Mouse (Mus musculus) limb, embryonic 10.5 days (tissue): Measurements from ENCODE around the gene Atp8b3. TPM values are rescaled to one million over a fixed set of nuclear protein-coding genes. Genes with fewer than 3 reads are reported as not detected.

Experiments used
- DNase-seq: peaks from one replicate; pipeline ENCODE4 v3.0.0-alpha.2; 2017; ENCODE audit warnings: low spot score
- H3K27ac ChIP-seq: fragments of 300-500 bp; sonication (generic); 2 replicates; pipeline ENCODE4 v1.5.1; 2016; ENCODE audit warnings: mild to moderate bottlenecking
- H3K27me3 ChIP-seq: fragments of 300-500 bp; sonication (generic); 2 replicates; pipeline ENCODE4 v1.6.1; 2016; ENCODE audit warnings: low read depth, mild to moderate bottlenecking; ENCODE audit not compliant: poor library complexity, severe bottlenecking
- H3K36me3 ChIP-seq: fragments of 300-500 bp; sonication (generic); 2 replicates; pipeline ENCODE4 v1.6.1; 2016; ENCODE audit warnings: mild to moderate bottlenecking, moderate library complexity
- H3K4me1 ChIP-seq: fragments of 300-500 bp; sonication (generic); 2 replicates; pipeline ENCODE4 v1.6.1; 2016
- H3K4me3 ChIP-seq: fragments of 300-500 bp; sonication (generic); 2 replicates; pipeline ENCODE4 v1.5.1; 2016; ENCODE audit warnings: mild to moderate bottlenecking, moderate library complexity
- H3K9me3 ChIP-seq: fragments of 300-500 bp; sonication (generic); replicated peaks from 2 replicates; pipeline ENCODE4 v1.6.1; 2016; ENCODE audit warnings: mild to moderate bottlenecking
- WGBS: fragments of 180-500 bp; shearing (Covaris S2); methylation state at CpG from one replicate; pipeline ENCODE4 v1.1.7; 2016; 5-methylcytosine and 5-hydroxymethylcytosine counted together
- polyA plus RNA-seq: library from polyadenylated mRNA; unstranded; fragments of >200 nt; fragmentation: Nextera tagmentation; extraction: Ambion mirVana; gene quantifications from 2 replicates; pipeline ENCODE4 v1.2.1, GENCODE M21; 2016

Gene Atp8b3
- polyA plus RNA-seq, 1 experiment from 2014 or later, result 0.26 TPM

GRCm38 (mm10) chr10:80503599-80504220, 35.2 kb downstream of the Atp8b3 start:
- no peak for DNase-seq
- peaks cover 24% of the 10 kb centered on the region for H3K4me1 ChIP-seq
- H3K36me3 ChIP-seq, result no peaks in the 10 kb centered on the region
- H3K9me3 ChIP-seq, result no peaks in the 10 kb centered on the region
- H3K27ac ChIP-seq, result no peak overlapping the region
- peaks cover 100% of the 10 kb centered on the region for H3K27me3 ChIP-seq
- 1% methylated on average over 27 of the region's 27 CpGs for WGBS
- H3K4me3 ChIP-seq, result no peak overlapping the region

DNA sequence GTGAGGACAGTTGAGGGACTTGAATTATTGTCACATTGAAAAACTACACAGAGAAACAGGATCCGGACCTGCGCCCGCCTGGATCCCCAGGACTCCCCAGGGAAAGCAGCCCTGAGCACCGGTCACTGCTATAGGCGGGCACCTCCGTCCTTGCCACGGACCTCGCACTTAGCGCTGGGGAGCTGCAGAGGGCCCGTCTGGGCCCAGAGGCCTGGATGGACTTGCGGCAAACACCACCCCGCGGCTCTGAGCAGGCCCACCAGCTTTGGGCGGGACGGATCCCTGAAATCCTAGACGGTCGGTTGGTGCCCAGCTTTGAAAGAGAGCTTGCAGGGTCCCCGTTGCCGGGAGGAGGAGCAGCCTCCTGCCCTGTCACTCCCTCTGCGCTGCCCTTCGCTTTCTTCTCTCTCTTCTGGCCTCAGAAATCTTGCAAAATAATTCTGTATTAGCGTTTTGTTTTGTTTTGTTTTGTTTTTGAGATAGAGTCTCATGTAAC, 36.1 kb downstream of the Atp8b3 start:
- DNase-seq, result peak; percentile 59
- 1% methylated on average over 22 of the region's 22 CpGs for WGBS
- H3K27me3 ChIP-seq, result peaks cover 100% of the 10 kb centered on the region
- no peaks in the 10 kb centered on the region for H3K9me3 ChIP-seq
- H3K36me3 ChIP-seq, result no peaks in the 10 kb centered on the region
- H3K4me1 ChIP-seq, result peaks cover 26% of the 10 kb centered on the region
- H3K4me3 ChIP-seq, result peak overlapping the region; percentile 19; the same call in 1 of the 2 replicates
- no peak overlapping the region for H3K27ac ChIP-seq

- Histone ChIP-seq H3K27me3 (peaks cover 100% of the 10 kb centered on the region), H3K9me3 (no peaks in the 10 kb centered on the region), H3K4me1 (peaks cover 30% of the 10 kb centered on the region), H3K27ac (no peak overlapping the region), H3K36me3 (no peaks in the 10 kb centered on the region), H3K4me3 (peak overlapping the region; percentile 19; the same call in 1 of the 2 replicates)
- under 1% methylated on average over 7 of the region's 7 CpGs for WGBS
- DNase-seq, result peak; percentile 56
Observed at GRCm38 (mm10) chr10:80502291-80502690, 36.6 kb downstream of the Atp8b3 start.

GRCm38 (mm10) chr10:80496421-80496820, 42.5 kb downstream of the Atp8b3 start:
- Histone ChIP-seq H3K9me3 (no peaks in the 10 kb centered on the region), H3K27ac (no peak overlapping the region), H3K36me3 (no peaks in the 10 kb centered on the region), H3K4me3 (peak overlapping the region; percentile 49; the same call in 1 of the 2 replicates), H3K4me1 (peaks cover 43% of the 10 kb centered on the region), H3K27me3 (peaks cover 100% of the 10 kb centered on the region)
- DNase-seq, result no peak
- WGBS, result under 1% methylated on average over 20 of the region's 20 CpGs

DNA sequence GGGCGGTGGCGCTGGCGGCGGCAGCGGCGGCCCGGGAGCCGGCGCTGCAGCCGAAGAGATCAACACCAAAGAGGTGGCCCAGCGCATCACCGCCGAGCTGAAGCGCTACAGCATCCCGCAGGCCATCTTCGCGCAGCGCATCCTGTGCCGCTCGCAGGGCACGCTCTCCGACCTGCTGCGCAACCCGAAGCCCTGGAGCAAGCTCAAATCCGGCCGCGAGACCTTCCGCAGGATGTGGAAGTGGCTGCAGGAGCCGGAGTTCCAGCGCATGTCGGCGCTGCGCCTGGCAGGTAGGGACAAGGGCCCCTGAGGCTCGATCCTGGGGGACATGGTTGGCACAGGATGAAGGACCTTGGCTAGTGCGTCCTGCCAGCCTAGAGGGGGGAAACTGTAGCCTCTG, 43.0 kb downstream of the Atp8b3 start:
- Histone ChIP-seq H3K9me3 (no peaks in the 10 kb centered on the region), H3K27me3 (peaks cover 100% of the 10 kb centered on the region), H3K36me3 (no peaks in the 10 kb centered on the region), H3K27ac (no peak overlapping the region), H3K4me3 (peak overlapping the region; percentile 49), H3K4me1 (peaks cover 41% of the 10 kb centered on the region)
- DNase-seq, result peak; percentile 59
- 6% methylated on average over 35 of the region's 35 CpGs for WGBS

DNA sequence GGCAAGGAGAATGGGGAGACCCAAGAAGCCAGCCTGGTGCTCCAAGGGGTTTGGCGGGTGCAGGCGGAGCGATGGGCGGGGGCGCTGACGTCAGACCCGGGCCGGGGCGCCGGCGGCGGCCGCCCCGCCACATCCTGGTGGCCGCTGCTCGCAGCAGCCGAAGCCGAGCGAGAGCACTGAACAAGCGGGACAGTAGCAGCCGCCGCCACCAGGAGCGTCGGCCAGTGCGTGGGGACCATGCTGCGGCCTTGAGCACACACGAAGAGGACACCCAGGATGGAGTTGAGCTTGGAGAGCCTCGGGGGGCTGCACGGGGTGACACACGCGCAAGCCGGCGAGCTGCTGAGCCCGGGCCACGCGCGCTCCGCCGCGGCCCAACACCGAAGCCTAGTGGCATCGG, 44.2 kb downstream of the Atp8b3 start, which contains the start of gene Onecut3:
Onecut3 (plus strand) TSS at position 104 of the 400 bp plus-strand sequence.
- Histone ChIP-seq H3K36me3 (no peaks in the 10 kb centered on the region), H3K4me1 (peaks cover 43% of the 10 kb centered on the region), H3K27ac (peak within 1 kb of the TSS; percentile 50; the same call in 1 of the 2 replicates), H3K27me3 (peaks cover 100% of the 10 kb centered on the region), H3K4me3 (peak within 1 kb of the TSS; percentile 49), H3K9me3 (no peaks in the 10 kb centered on the region)
- under 1% methylated on average over 42 of the region's 42 CpGs for WGBS
- peak; percentile 73 for DNase-seq

DNA sequence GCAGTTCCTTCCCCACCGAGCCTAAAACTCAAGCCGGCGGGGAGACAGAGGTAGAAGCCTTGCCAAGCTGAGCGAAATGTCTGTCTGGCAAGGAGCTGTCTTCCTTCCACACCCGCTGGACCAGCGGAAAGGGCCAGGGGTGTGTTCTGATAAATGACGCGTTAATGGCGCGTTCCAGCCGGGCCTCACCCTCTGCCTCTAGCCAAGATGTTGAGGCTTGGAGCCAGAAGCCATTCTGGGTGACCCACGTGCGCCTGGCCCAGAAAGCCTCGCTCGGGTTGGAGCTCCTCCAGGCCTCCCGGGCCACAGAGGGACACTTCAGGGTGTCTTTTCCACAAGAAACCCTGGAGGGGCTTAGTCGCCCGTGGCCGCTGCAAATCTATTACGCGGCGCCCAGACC, 48.9 kb downstream of the Atp8b3 start:
- 1% methylated on average over 22 of the region's 22 CpGs for WGBS
- Histone ChIP-seq H3K27me3 (peaks cover 100% of the 10 kb centered on the region), H3K27ac (no peak overlapping the region), H3K9me3 (no peaks in the 10 kb centered on the region), H3K36me3 (no peaks in the 10 kb centered on the region), H3K4me3 (0 out of 2 replicates have a peak overlapping the region, but pooled peaks have one; percentile 13), H3K4me1 (peaks cover 15% of the 10 kb centered on the region)
- no peak for DNase-seq

GRCm38 (mm10) chr10:80486862-80487379, 52.0 kb downstream of the Atp8b3 start:
- DNase-seq, result no peak
- no peaks in the 10 kb centered on the region for H3K36me3 ChIP-seq
- H3K4me3 ChIP-seq, result no peak overlapping the region
- peaks cover 12% of the 10 kb centered on the region for H3K4me1 ChIP-seq
- H3K27me3 ChIP-seq, result peaks cover 100% of the 10 kb centered on the region
- WGBS, result 81% methylated on average over 7 of the region's 7 CpGs
- no peaks in the 10 kb centered on the region for H3K9me3 ChIP-seq
- no peak overlapping the region for H3K27ac ChIP-seq

- H3K36me3 ChIP-seq, result no peaks in the 10 kb centered on the region
- WGBS, result 12% methylated on average over 5 of the region's 5 CpGs
- no peaks in the 10 kb centered on the region for H3K9me3 ChIP-seq
- H3K27me3 ChIP-seq, result peaks cover 71% of the 10 kb centered on the region
- peaks cover 14% of the 10 kb centered on the region; the same call in 1 of the 2 replicates for H3K4me1 ChIP-seq
- no peak for DNase-seq
- H3K4me3 ChIP-seq, result no peak overlapping the region
- H3K27ac ChIP-seq, result no peak overlapping the region
Observed at GRCm38 (mm10) chr10:80481002-80481401, 57.9 kb downstream of the Atp8b3 start.

DNA sequence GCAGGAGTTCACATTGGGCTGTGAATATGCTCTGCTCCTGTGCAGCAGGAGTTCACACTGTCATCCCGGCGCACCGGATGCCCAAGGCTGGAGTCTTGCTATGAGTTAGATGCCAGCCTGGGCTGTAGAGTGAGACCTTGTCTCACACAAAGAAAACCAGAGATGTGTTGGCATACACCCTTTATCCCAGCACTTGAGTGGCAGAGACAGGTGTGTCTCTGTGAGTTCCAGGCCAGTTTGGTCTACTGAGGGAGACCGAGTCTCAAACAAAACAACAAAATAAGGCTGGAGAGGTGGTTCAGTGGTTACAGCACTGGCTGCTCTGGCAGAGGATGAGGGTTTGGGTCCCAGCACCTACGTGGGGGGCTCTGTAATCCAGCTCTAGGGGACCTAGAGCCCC, 60.4 kb downstream of the Atp8b3 start:
- H3K27me3 ChIP-seq, result peaks cover 59% of the 10 kb centered on the region
- H3K27ac ChIP-seq, result no peak overlapping the region
- WGBS, result 74% methylated on average over 5 of the region's 5 CpGs
- H3K4me3 ChIP-seq, result no peak overlapping the region
- DNase-seq, result no peak
- H3K36me3 ChIP-seq, result no peaks in the 10 kb centered on the region
- no peaks in the 10 kb centered on the region for H3K9me3 ChIP-seq
- peaks cover 22% of the 10 kb centered on the region for H3K4me1 ChIP-seq

DNA sequence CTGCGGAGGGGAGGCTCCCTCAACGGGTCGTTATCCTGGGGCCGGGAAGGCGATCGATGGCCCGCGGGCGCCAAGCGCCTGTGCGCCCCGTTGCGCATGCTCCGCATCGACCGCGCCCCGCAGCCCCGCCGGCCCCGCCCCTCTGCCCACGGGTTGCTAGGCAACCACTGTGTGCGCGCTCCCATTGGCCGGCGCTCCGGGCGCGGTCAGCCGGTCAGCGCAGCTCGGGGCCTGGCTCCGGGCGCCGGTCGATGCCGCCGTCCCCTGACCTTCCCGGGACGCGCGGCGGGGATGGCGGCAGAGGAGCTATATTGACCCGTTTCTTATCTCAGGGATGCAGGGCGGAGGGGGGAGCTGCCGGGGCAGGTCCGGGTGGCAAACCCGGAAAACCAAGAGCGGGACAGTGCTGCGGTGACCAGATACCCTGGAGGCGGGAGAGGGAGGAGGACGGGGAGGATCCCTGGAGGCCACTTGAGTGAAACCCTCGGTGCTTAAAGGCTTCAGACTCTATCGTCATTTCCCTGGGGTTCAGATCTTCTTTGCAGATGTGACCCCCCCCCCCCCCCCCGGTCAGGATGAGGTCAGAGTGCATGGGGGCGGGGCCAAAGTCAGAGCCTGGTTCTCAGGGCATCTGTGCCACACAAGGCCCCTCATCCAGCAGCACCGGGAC, 63.5 kb downstream of the Atp8b3 start:
- Histone ChIP-seq H3K36me3 (no peaks in the 10 kb centered on the region), H3K9me3 (no peaks in the 10 kb centered on the region), H3K4me3 (peak overlapping the region; percentile 64), H3K4me1 (peaks cover 27% of the 10 kb centered on the region), H3K27me3 (peaks cover 59% of the 10 kb centered on the region), H3K27ac (peak overlapping the region; percentile 82)
- DNase-seq, result peak; percentile 97
- under 1% methylated on average over 58 of the region's 58 CpGs for WGBS
